Mouse (Mus musculus): ENCODE data around the gene Srrt.

GRCm38 (mm10) chr5:137299240-137299639 is 8.2 kb downstream of the Srrt start:
- TF ChIP-seq POLR2A (IDR thresholded peaks at IDR 0.05; ENCODE audit: control insufficient read depth, low read depth, low read length) (no peak), CTCF (IDR thresholded peaks at IDR 0.05; ENCODE audit: control insufficient read depth, insufficient read depth, insufficient replicate concordance, low read depth, low read length) (no peak)
